In genomic region chr5:121838341-121839127, GRCm38 (mm10) we compare ENCODE assay signal across 1 mouse cellular context.
TF ChIP-seq lines count a peak whose summit lies in the region.

No protein-coding gene starts in this region.

TF ChIP-seq in MEL, 35 proteins besides CTCF, POLR2A, EP300 and RAD21 (continued from another document):
- TF ChIP-seq MYC (IDR thresholded peaks at IDR 0.05; ENCODE audit: low read depth, low read length) (peak; percentile 26; the same call in 1 of the 2 replicates), MAX (IDR thresholded peaks at IDR 0.05; ENCODE audit: low read length) (peak; percentile 61)
